Mouse (Mus musculus): ENCODE results near the gene Nicn1.

- no peak for TF ChIP-seq POLR2A (IDR thresholded peaks at IDR 0.05; ENCODE audit: low read depth, low read length)
- TF ChIP-seq CTCF (conservative IDR thresholded peaks at IDR 0.05; ENCODE audit: insufficient read depth, insufficient read length, low read depth, low read length), result no peak
Observed at GRCm38 (mm10) chr9:108307021-108307807, 17.0 kb downstream of the Nicn1 start.
